Mouse (Mus musculus) liver, adult 2 months (tissue): Measurements from ENCODE around the gene Cep72. TPM values are rescaled to one million over a fixed set of nuclear protein-coding genes. Genes with fewer than 3 reads are reported as not detected.
"Not testable (repeated sequence)": the region's sequence is repeated elsewhere in the genome, so short reads cannot be mapped to it uniquely, and the experiment has no call there.

Experiments used
- DNase-seq: peaks from one replicate; pipeline ENCODE4 v3.0.0-alpha.2; 2011; ENCODE audit warnings: low read depth, low spot score; ENCODE audit errors: extremely low read depth
- H3K27ac ChIP-seq: fragments of 200-500 bp; replicated peaks from 2 replicates; pipeline ENCODE4 v1.5.1; 2012; ENCODE audit warnings: low read depth, mild to moderate bottlenecking, control low read depth, inconsistent platforms, low read length; ENCODE audit not compliant: insufficient read depth
- H3K27me3 ChIP-seq: fragments of 200-500 bp; 2 replicates; pipeline ENCODE4 v1.6.1; 2012; ENCODE audit warnings: mild to moderate bottlenecking, moderate library complexity, low read length, inconsistent platforms; ENCODE audit not compliant: control insufficient read depth, insufficient read depth
- H3K36me3 ChIP-seq: fragments of 200-500 bp; 2 replicates; pipeline ENCODE4 v1.6.1; 2012; ENCODE audit warnings: low read length, inconsistent platforms; ENCODE audit not compliant: control insufficient read depth, insufficient read depth
- H3K4me1 ChIP-seq: fragments of 200-500 bp; 2 replicates; pipeline ENCODE4 v1.6.1; 2011; ENCODE audit warnings: low read length; ENCODE audit not compliant: control insufficient read depth, insufficient read depth
- H3K4me3 ChIP-seq: fragments of 200-500 bp; 2 replicates; pipeline ENCODE4 v1.5.1; 2011; ENCODE audit warnings: low read depth, mild to moderate bottlenecking, control low read depth, low read length, moderate library complexity; ENCODE audit not compliant: insufficient read depth
- H3K79me2 ChIP-seq: fragments of 200-500 bp; 2 replicates; pipeline ENCODE4 v1.6.1; 2012; ENCODE audit warnings: inconsistent platforms, mild to moderate bottlenecking, low read length, moderate library complexity; ENCODE audit not compliant: control insufficient read depth, insufficient read depth
- H3K9ac ChIP-seq: fragments of 200-500 bp; 2 replicates; pipeline ENCODE4 v1.6.1; 2012; ENCODE audit warnings: low read depth, mild to moderate bottlenecking, control low read depth, inconsistent platforms, low read length
- CTCF ChIP-seq: fragments of 200-500 bp; IDR thresholded peaks from 2 replicates; pipeline ENCODE4 v1.5.1; 2011; ENCODE audit warnings: low read depth, low read length, control low read depth
- POLR2A ChIP-seq: fragments of 200-500 bp; IDR thresholded peaks from 2 replicates; pipeline ENCODE4 v1.6.1; 2011; ENCODE audit warnings: low read length, control low read depth; ENCODE audit not compliant: insufficient read depth; ENCODE audit errors: extremely low read depth
- WGBS: fragments of 180-500 bp; shearing (Covaris S2); methylation state at CpG from one replicate; pipeline ENCODE4 v1.1.7; 2018; 5-methylcytosine and 5-hydroxymethylcytosine counted together
- polyA plus RNA-seq: library from polyadenylated mRNA; depleted of rRNA; stranded (reverse); fragments of >200 nt; gene quantifications from 2 replicates; pipeline ENCODE4 v1.2.3, GENCODE M21; 2012
- total RNA-seq: library from RNA; depleted of rRNA; stranded (reverse); fragments of >200 nt; gene quantifications from 2 replicates; pipeline ENCODE4 v1.2.3, GENCODE M21; 2014

The Cep72 gene
- total and polyA plus RNA-seq, 2 experiments, result 0.37 to 0.46 TPM

DNA sequence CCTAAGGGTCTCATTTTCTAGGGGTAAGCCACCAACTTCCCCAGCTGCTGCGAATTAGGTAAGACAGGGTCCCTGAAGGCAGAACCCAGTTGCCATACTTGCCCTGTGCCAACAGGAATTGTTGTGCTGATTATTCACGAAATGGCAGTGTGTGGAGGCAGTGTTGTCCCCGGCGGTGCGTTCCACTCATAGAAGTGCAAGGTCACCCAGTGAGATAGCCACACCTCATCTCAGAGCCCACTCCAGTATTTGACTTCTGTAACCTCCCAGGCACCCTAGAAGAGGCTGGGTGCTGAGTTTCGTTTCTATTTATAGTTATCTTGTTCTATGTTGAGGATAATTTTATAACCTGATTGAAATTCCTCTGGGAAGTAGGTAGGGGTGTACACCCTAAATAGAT is 36.8 kb upstream of the Cep72 start:
- no peaks in the 10 kb centered on the region for H3K27me3 ChIP-seq
- no peaks in the 10 kb centered on the region for H3K36me3 ChIP-seq
- no peak overlapping the region for H3K4me3 ChIP-seq
- 80% methylated on average over 6 of the region's 6 CpGs for WGBS
- DNase-seq, result no peak
- H3K27ac ChIP-seq, result no peak overlapping the region
- TF ChIP-seq CTCF, result no peak
- TF ChIP-seq POLR2A, result no peak
- H3K9ac ChIP-seq, result no peak overlapping the region
- no peaks in the 10 kb centered on the region for H3K4me1 ChIP-seq
- H3K79me2 ChIP-seq, result no peaks in the 10 kb centered on the region

DNA sequence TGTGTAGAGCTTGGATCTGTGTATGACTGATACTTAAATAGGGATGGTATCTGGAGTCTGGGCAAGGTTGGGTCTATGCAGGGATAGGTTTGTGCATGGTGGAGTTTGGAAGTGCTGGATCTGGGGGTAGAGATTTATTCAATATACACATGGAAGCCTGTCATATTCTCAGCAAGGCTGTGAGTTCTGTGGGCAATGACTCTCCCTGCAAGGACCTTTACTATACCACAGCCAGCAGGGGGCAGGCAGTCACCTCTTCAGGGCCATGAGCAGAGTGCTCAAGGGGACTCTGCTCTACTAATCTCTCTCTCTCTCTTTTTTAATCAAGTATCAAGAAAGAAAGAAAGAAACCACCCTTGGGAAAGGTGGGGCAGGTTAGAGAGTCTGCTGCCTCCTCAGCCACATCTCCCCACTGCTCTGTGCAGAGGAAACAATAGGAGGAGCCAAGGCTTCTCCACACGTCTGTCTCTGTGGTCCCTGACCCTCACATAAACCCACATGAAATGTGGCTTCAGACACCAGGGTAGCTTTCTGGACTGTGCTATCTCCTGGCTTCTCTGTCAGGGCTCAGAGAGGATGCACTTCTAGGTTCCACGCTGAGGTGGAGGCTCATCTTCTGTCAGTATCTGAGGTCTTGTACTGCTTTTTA is 34.7 kb upstream of the Cep72 start:
- peak; percentile 38 for DNase-seq

DNA sequence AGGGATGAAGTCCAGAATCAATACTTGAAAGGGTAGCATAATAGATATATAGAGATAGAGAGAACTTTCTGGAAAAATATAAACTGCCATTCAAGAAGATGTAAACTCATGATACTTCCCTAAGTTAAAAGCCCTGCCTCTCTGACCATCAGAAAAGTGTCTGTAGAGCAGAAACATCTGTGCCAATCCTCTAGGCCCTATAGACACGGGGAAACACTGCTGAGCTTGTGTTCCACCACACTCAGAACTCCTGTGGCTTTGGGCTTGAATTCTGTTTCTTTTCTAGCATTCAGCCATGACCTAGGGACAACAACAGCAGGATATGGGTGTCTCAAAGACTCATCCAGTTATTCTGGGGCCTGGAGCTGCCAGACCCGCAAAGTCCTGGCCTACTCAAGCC is 33.8 kb upstream of the Cep72 start:
- H3K79me2 ChIP-seq, result no peaks in the 10 kb centered on the region
- TF ChIP-seq CTCF, result no peak
- TF ChIP-seq POLR2A, result no peak
- no peaks in the 10 kb centered on the region for H3K4me1 ChIP-seq
- no peak for DNase-seq
- H3K4me3 ChIP-seq, result no peak overlapping the region
- no peaks in the 10 kb centered on the region for H3K36me3 ChIP-seq
- no peak overlapping the region for H3K27ac ChIP-seq
- WGBS, result 77% methylated on average over 2 of the region's 2 CpGs
- H3K9ac ChIP-seq, result no peak overlapping the region
- H3K27me3 ChIP-seq, result no peaks in the 10 kb centered on the region

More for the DNA sequence above, 34.7 kb upstream of the Cep72 start:
- WGBS, result 51% methylated on average over 2 of the region's 2 CpGs
- no peak overlapping the region for H3K27ac ChIP-seq
- no peak overlapping the region for H3K4me3 ChIP-seq
- TF ChIP-seq CTCF, result peak; percentile 89
- no peak for TF ChIP-seq POLR2A
- no peaks in the 10 kb centered on the region for H3K36me3 ChIP-seq
- H3K4me1 ChIP-seq, result no peaks in the 10 kb centered on the region
- H3K79me2 ChIP-seq, result no peaks in the 10 kb centered on the region
- H3K27me3 ChIP-seq, result no peaks in the 10 kb centered on the region
- H3K9ac ChIP-seq, result no peak overlapping the region

DNA sequence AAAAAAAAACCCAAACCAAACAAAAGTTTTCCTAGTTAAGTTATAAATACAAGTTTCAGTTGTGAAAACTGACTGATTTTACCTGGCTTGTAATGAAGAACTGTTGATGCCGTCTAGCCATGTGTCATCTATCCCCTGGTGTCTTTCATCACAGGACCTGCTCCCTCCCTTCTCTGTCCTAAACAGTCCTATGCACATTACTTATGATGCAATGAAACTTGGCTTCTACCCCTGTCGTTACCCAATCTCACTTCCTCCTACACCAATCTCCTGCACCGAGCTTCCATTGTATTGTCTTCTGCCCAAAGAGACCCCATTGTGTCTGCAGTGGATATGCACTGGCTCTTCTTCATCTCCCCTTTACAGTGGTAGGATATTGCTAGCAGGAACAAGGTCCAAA is 28.2 kb upstream of the Cep72 start:
- Histone ChIP-seq H3K79me2 (no peaks in the 10 kb centered on the region), H3K9ac (no peak overlapping the region), H3K36me3 (no peaks in the 10 kb centered on the region), H3K4me3 (no peak overlapping the region), H3K4me1 (no peaks in the 10 kb centered on the region), H3K27ac (no peak overlapping the region), H3K27me3 (no peaks in the 10 kb centered on the region)
- TF ChIP-seq CTCF (no peak), POLR2A (no peak)
- no peak for DNase-seq
- WGBS, result 16% methylated on average over 3 of the region's 3 CpGs

DNA sequence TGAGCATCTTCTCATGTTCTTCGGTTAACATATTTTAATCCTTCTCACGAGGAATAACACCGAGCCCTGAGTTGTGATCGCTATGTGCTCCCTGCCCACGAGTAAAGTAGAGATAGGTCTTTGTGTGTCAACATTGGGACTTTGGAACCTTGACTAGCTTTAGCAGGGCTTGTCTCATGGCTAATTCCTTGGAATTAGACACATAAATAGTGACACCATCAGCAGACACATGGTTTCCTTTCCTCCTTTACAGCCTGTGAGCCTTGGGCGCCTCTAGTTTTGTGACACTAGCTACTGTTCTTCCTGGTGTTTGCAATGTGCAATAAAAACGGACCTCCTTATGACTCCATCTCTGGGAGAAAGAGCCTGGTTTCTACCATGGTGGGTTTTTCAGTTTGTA is 11.3 kb upstream of the Cep72 start:
- Histone ChIP-seq H3K79me2 (no peaks in the 10 kb centered on the region), H3K4me1 (no peaks in the 10 kb centered on the region), H3K4me3 (no peak overlapping the region), H3K9ac (no peak overlapping the region), H3K36me3 (no peaks in the 10 kb centered on the region), H3K27me3 (no peaks in the 10 kb centered on the region), H3K27ac (no peak overlapping the region)
- TF ChIP-seq CTCF (no peak), POLR2A (no peak)
- no peak for DNase-seq
- 81% methylated on average over 7 of the region's 7 CpGs for WGBS

DNA sequence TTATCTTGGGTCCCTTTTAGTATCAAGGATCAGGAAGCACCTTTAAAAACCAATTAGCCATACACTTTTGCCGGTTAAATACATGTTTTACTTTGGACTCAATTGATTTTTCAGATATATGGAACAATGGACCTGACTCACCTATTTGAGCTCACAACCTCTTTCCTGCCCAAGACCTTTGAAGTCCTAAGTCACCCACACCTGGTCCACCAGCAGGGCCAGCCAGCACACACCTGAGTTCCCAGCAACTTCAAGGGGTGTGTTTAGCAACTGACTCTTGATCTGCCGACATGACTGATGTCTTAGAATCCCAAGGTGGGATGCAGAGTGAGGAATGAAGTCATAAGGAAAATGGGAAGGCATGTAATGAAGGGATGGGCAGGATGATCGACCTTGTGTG is 9.6 kb upstream of the Cep72 start:
- no peaks in the 10 kb centered on the region for H3K79me2 ChIP-seq
- H3K27ac ChIP-seq, result no peak overlapping the region
- H3K4me3 ChIP-seq, result no peak overlapping the region
- whole genome bisulfite sequencing, result 60% methylated on average over 3 of the region's 3 CpGs
- no peaks in the 10 kb centered on the region for H3K4me1 ChIP-seq
- DNase-seq, result no peak
- no peaks in the 10 kb centered on the region for H3K27me3 ChIP-seq
- H3K36me3 ChIP-seq, result no peaks in the 10 kb centered on the region
- TF ChIP-seq CTCF (no peak), POLR2A (no peak)
- no peak overlapping the region for H3K9ac ChIP-seq

DNA sequence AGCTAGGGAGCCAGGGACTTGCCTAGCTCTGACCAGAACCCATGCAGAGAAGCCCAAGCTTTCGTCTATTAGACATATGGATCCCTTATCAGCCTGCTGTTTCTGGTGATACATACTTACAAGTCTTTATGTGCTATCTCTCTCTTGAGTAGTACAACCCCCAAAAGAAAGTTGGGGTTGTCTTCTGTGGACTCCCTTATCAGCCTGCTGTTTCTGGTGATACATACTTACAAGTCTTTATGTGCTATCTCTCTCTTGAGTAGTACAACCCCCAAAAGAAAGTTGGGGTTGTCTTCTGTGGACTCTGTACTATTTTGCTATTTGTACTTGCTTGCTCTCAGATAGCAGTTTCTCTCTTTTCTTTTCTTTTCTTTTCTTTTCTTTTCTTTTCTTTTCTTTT is 9.1 kb upstream of the Cep72 start:
- not testable (repeated sequence) for H3K4me1 ChIP-seq, H3K27me3 ChIP-seq, H3K79me2 ChIP-seq, H3K27ac ChIP-seq, H3K36me3 ChIP-seq, H3K9ac ChIP-seq, H3K4me3 ChIP-seq, DNase-seq
- 61% methylated on average over 1 of the region's 1 CpGs for WGBS
